Mouse (Mus musculus) embryonic facial prominence, embryonic 13.5 days (tissue): Measurements from ENCODE around the gene Qrich1. TPM values are rescaled to one million over a fixed set of nuclear protein-coding genes. Genes with fewer than 3 reads are reported as not detected.
"Not testable (repeated sequence)": the region's sequence is repeated elsewhere in the genome, so short reads cannot be mapped to it uniquely, and the experiment has no call there.

ENCODE experiments used
- ATAC-seq: fragments of 200-750 bp; cut with Nextera tagmentation; 2 replicates; pipeline ENCODE4 v1.8.0; 2017; ENCODE audit warnings: low read depth; ENCODE audit not compliant: insufficient number of reproducible peaks, insufficient read depth, low FRiP score, low TSS enrichment
- H3K27ac ChIP-seq: fragments of 300-500 bp; sonication (generic); 2 replicates; pipeline ENCODE4 v1.5.1; 2015; ENCODE audit warnings: moderate library complexity, mild to moderate bottlenecking, inconsistent platforms
- H3K27me3 ChIP-seq: fragments of 300-500 bp; sonication (generic); 2 replicates; pipeline ENCODE4 v1.6.1; 2015; ENCODE audit warnings: mild to moderate bottlenecking, inconsistent platforms
- H3K36me3 ChIP-seq: fragments of 300-500 bp; sonication (generic); 2 replicates; pipeline ENCODE4 v1.6.1; 2015; ENCODE audit warnings: mild to moderate bottlenecking, inconsistent platforms
- H3K4me1 ChIP-seq: fragments of 300-500 bp; sonication (generic); 2 replicates; pipeline ENCODE4 v1.6.1; 2015; ENCODE audit warnings: inconsistent platforms
- H3K4me2 ChIP-seq: fragments of 300-500 bp; sonication (generic); 2 replicates; pipeline ENCODE4 v1.6.1; 2015; ENCODE audit warnings: moderate library complexity, mild to moderate bottlenecking, inconsistent platforms
- H3K4me3 ChIP-seq: fragments of 300-500 bp; sonication (generic); 2 replicates; pipeline ENCODE4 v1.5.1; 2015; ENCODE audit warnings: mild to moderate bottlenecking, inconsistent platforms
- H3K9ac ChIP-seq: fragments of 300-500 bp; sonication (generic); 2 replicates; pipeline ENCODE4 v1.6.1; 2015; ENCODE audit warnings: mild to moderate bottlenecking, inconsistent platforms
- H3K9me3 ChIP-seq: fragments of 300-500 bp; sonication (generic); 2 replicates; pipeline ENCODE4 v1.6.1; 2016; ENCODE audit warnings: inconsistent platforms
- WGBS: fragments of 180-500 bp; shearing (Covaris S2); methylation state at CpG from one replicate; pipeline ENCODE4 v1.1.7; 2015; ENCODE audit warnings: mixed read lengths; 5-methylcytosine and 5-hydroxymethylcytosine counted together
- microRNA counts: library from miRNA; unstranded; fragments of <30 nt; microRNA quantifications from one replicate; lab custom pipeline; 2016
- microRNA-seq: library from miRNA; unstranded; fragments of <30 nt; microRNA quantifications from one replicate; pipeline ENCODE4, GENCODE M21; 2016
- polyA plus RNA-seq: library from polyadenylated mRNA; unstranded; fragments of >200 nt; fragmentation: Nextera tagmentation; extraction: Ambion mirVana; gene quantifications from 2 replicates; pipeline ENCODE4 v1.2.1, GENCODE M21; 2015

Qrich1 gene
- polyA plus RNA-seq, 1 experiment from 2014 or later, result 128 TPM

- Histone ChIP-seq H3K27ac (no peak overlapping the region), H3K4me2 (no peak overlapping the region), H3K9ac (no peak overlapping the region), H3K27me3 (no peaks in the 10 kb centered on the region), H3K4me3 (no peak overlapping the region), H3K36me3 (peaks cover 27% of the 10 kb centered on the region), H3K4me1 (peaks cover 8% of the 10 kb centered on the region; the same call in 1 of the 2 replicates), H3K9me3 (no peaks in the 10 kb centered on the region)
- ATAC-seq, result no peak
- WGBS, result 70% methylated on average over 4 of the region's 4 CpGs
These were observed 82.5 kb downstream of the Qrich1 start for GRCm38 (mm10) chr9:108599021-108599566.

- no peak for ATAC-seq
- H3K9ac ChIP-seq, result no peak overlapping the region
- H3K4me3 ChIP-seq, result no peak overlapping the region
- peaks cover 8% of the 10 kb centered on the region; the same call in 1 of the 2 replicates for H3K4me1 ChIP-seq
- H3K36me3 ChIP-seq, result peaks cover 36% of the 10 kb centered on the region
- WGBS, result 55% methylated on average over 2 of the region's 2 CpGs
- no peaks in the 10 kb centered on the region for H3K27me3 ChIP-seq
- H3K9me3 ChIP-seq, result no peaks in the 10 kb centered on the region
- H3K4me2 ChIP-seq, result no peak overlapping the region
- no peak overlapping the region for H3K27ac ChIP-seq
These were observed 83.4 kb downstream of the Qrich1 start for GRCm38 (mm10) chr9:108600011-108600410.

GRCm38 (mm10) chr9:108601986-108602385 lies 85.4 kb downstream of the Qrich1 start:
- WGBS, result 83% methylated on average over 4 of the region's 4 CpGs
- Histone ChIP-seq H3K27me3 (no peaks in the 10 kb centered on the region), H3K36me3 (peaks cover 53% of the 10 kb centered on the region), H3K4me3 (no peak overlapping the region), H3K27ac (no peak overlapping the region), H3K9ac (no peak overlapping the region), H3K4me1 (peaks cover under 1% of the 10 kb centered on the region; the same call in 1 of the 2 replicates), H3K9me3 (no peaks in the 10 kb centered on the region), H3K4me2 (no peak overlapping the region)
- ATAC-seq, result no peak

- not testable (repeated sequence) for ATAC-seq, H3K4me2 ChIP-seq, H3K27me3 ChIP-seq, H3K9ac ChIP-seq, H3K4me3 ChIP-seq, H3K9me3 ChIP-seq, H3K4me1 ChIP-seq, H3K27ac ChIP-seq
- H3K36me3 ChIP-seq, result peaks cover 98% of the 10 kb centered on the region
- WGBS, result 93% methylated on average over 5 of the region's 5 CpGs
These were observed 91.3 kb downstream of the Qrich1 start for GRCm38 (mm10) chr9:108607929-108608328.

GRCm38 (mm10) chr9:108608889-108609288 lies 92.3 kb downstream of the Qrich1 start:
- Histone ChIP-seq H3K4me1 (no peaks in the 10 kb centered on the region), H3K27ac (no peak overlapping the region), H3K4me3 (no peak overlapping the region), H3K9ac (no peak overlapping the region), H3K4me2 (no peak overlapping the region), H3K36me3 (peaks cover 98% of the 10 kb centered on the region), H3K9me3 (no peaks in the 10 kb centered on the region), H3K27me3 (no peaks in the 10 kb centered on the region)
- no peak for ATAC-seq
- WGBS, result 88% methylated on average over 4 of the region's 4 CpGs

MicroRNAs within 50 kb of the gene (microRNA counts, 519-probe panel; counts per million panel counts)
- microRNA mmu-miR-191 (lab: Ali Mortazavi, UCI), result 3,380 counts per million, percentile 77 among the panel's probes with 10 or more counts
- 3,153 counts per million, percentile 73 among the panel's probes with 10 or more counts for microRNA mmu-miR-425 (lab: Ali Mortazavi, UCI)

Small RNA genes within 50 kb of the gene (microRNA-seq; reads per million reads assigned to microRNA genes)
- gene Gm24083 (not detected), gene Mir191 (not detected), gene Mir425 (1,998 reads per million, percentile 82 among the genes with 10 or more reads in this experiment)

Other genes starting within 250 kb of the Qrich1 start
- gene Nicn1, start 226.4 kb upstream of the Qrich1 start, polyA plus RNA-seq, result 48.9 and 50.1 TPM in 2 replicates
- 12.5 and 15.3 TPM in 2 replicates for gene Amt, start 220.0 kb upstream of the Qrich1 start, polyA plus RNA-seq
- gene Rhoa, start 210.7 kb upstream of the Qrich1 start, polyA plus RNA-seq, result 437 and 448 TPM in 2 replicates
- gene Tcta, start 210.6 kb upstream of the Qrich1 start, polyA plus RNA-seq, result 31.5 and 34.2 TPM in 2 replicates
- gene Gpx1, start 177.9 kb upstream of the Qrich1 start, polyA plus RNA-seq, result 775 and 811 TPM in 2 replicates
- 106 and 110 TPM in 2 replicates for gene Usp4, start 169.0 kb upstream of the Qrich1 start, polyA plus RNA-seq
- 1.1 TPM in 2 replicates for gene 1700102P08Rik, start 124.0 kb upstream of the Qrich1 start, polyA plus RNA-seq
- 1.3 and 1.6 TPM in 2 replicates for gene Ccdc36, start 88.3 kb upstream of the Qrich1 start, polyA plus RNA-seq
- not detected in 2 replicates for gene BC048562, start 80.3 kb upstream of the Qrich1 start, polyA plus RNA-seq
- 60.4 and 64.3 TPM in 2 replicates for gene Ccdc71, start 56.3 kb upstream of the Qrich1 start, polyA plus RNA-seq
- 36.5 and 42.8 TPM in 2 replicates for gene Klhdc8b, start 55.2 kb upstream of the Qrich1 start, polyA plus RNA-seq
- 51.1 and 63.2 TPM in 2 replicates for gene Lamb2, start 37.1 kb upstream of the Qrich1 start, polyA plus RNA-seq
- gene Usp19, start 26.2 kb upstream of the Qrich1 start, polyA plus RNA-seq, result 75.9 and 77.2 TPM in 2 replicates
- gene Qars, start 9.1 kb upstream of the Qrich1 start, polyA plus RNA-seq, result 116 and 124 TPM in 2 replicates
- 191 and 227 TPM in 2 replicates for gene Impdh2, start 43.5 kb downstream of the Qrich1 start, polyA plus RNA-seq
- gene Ndufaf3, start 50.6 kb downstream of the Qrich1 start, polyA plus RNA-seq, result 42.3 and 50.4 TPM in 2 replicates
- gene Dalrd3, start 53.1 kb downstream of the Qrich1 start, polyA plus RNA-seq, result 176 and 185 TPM in 2 replicates
- gene Wdr6, start 61.9 kb downstream of the Qrich1 start, polyA plus RNA-seq, result 140 and 147 TPM in 2 replicates
- 9.6 and 13.3 TPM in 2 replicates for gene P4htm, start 80.9 kb downstream of the Qrich1 start, polyA plus RNA-seq
- gene Arih2, start 132.6 kb downstream of the Qrich1 start, polyA plus RNA-seq, result 51.9 and 53.7 TPM in 2 replicates
- gene Slc25a20, start 145.3 kb downstream of the Qrich1 start, polyA plus RNA-seq, result 47.1 and 48.4 TPM in 2 replicates
- gene Prkar2a, start 172.5 kb downstream of the Qrich1 start, polyA plus RNA-seq, result 25.6 and 27.9 TPM in 2 replicates